Mouse (Mus musculus) lung, embryonic 15.5 days (tissue): Measurements from ENCODE around the gene Vmac. TPM values are rescaled to one million over a fixed set of nuclear protein-coding genes. Genes with fewer than 3 reads are reported as not detected.

ENCODE experiments used
- ATAC-seq: fragments of 200-750 bp; cut with Nextera tagmentation; 2 replicates; pipeline ENCODE4 v1.8.0; 2017; ENCODE audit warnings: moderate number of reproducible peaks, borderline replicate concordance; ENCODE audit not compliant: low FRiP score, low TSS enrichment; ENCODE audit errors: extremely low read depth
- H3K27ac ChIP-seq: fragments of 300-500 bp; sonication (generic); 2 replicates; pipeline ENCODE4 v1.5.1; 2015; ENCODE audit warnings: moderate library complexity, mild to moderate bottlenecking, inconsistent platforms
- H3K27me3 ChIP-seq: fragments of 300-500 bp; sonication (generic); 2 replicates; pipeline ENCODE4 v1.6.1; 2015; ENCODE audit warnings: inconsistent platforms
- H3K36me3 ChIP-seq: fragments of 300-500 bp; sonication (generic); 2 replicates; pipeline ENCODE4 v1.6.1; 2015; ENCODE audit warnings: inconsistent platforms
- H3K4me1 ChIP-seq: fragments of 300-500 bp; sonication (generic); 2 replicates; pipeline ENCODE4 v1.6.1; 2015; ENCODE audit warnings: inconsistent platforms
- H3K4me2 ChIP-seq: fragments of 300-500 bp; sonication (generic); 2 replicates; pipeline ENCODE4 v1.6.1; 2015; ENCODE audit warnings: inconsistent platforms, mild to moderate bottlenecking, moderate library complexity
- H3K4me3 ChIP-seq: fragments of 300-500 bp; sonication (generic); 2 replicates; pipeline ENCODE4 v1.5.1; 2015; ENCODE audit warnings: mild to moderate bottlenecking, inconsistent platforms
- H3K9ac ChIP-seq: fragments of 300-500 bp; sonication (generic); 2 replicates; pipeline ENCODE4 v1.6.1; 2015; ENCODE audit warnings: inconsistent platforms
- H3K9me3 ChIP-seq: fragments of 300-500 bp; sonication (generic); 2 replicates; pipeline ENCODE4 v1.6.1; 2016; ENCODE audit warnings: inconsistent platforms
- WGBS: fragments of 180-500 bp; shearing (Covaris S2); methylation state at CpG from one replicate; pipeline ENCODE4 v1.1.7; 2015; 5-methylcytosine and 5-hydroxymethylcytosine counted together
- polyA plus RNA-seq: library from polyadenylated mRNA; unstranded; fragments of >200 nt; fragmentation: Nextera tagmentation; extraction: Ambion mirVana; gene quantifications from 2 replicates; pipeline ENCODE4 v1.2.1, GENCODE M21; 2015

The Vmac gene
- polyA plus RNA-seq, 1 experiment from 2014 or later: 16.2 TPM

- Histone ChIP-seq H3K9ac (peak within 1 kb of the TSS; percentile 55), H3K27ac (no peak within 1 kb of the TSS), H3K9me3 (no peaks in the 10 kb centered on the region), H3K27me3 (peaks cover 55% of the 10 kb centered on the region), H3K4me2 (peak within 1 kb of the TSS; percentile 98), H3K4me3 (peak within 1 kb of the TSS; percentile 51), H3K36me3 (no peaks in the 10 kb centered on the region), H3K4me1 (peaks cover 69% of the 10 kb centered on the region)
- WGBS: 1% methylated on average over 43 of the region's 48 CpGs
- ATAC-seq: peak; percentile 61
Measured at GRCm38 (mm10) chr17:56757416-56758123, 39.7 kb upstream of the Vmac start, which contains the start of gene Nrtn. Gene Nrtn (minus strand): TSS chr17:56757530.

GRCm38 (mm10) chr17:56756703-56757399 is 39.0 kb upstream of the Vmac start:
- peaks cover 62% of the 10 kb centered on the region for H3K27me3 ChIP-seq

GRCm38 (mm10) chr17:56754271-56755185 is 36.7 kb upstream of the Vmac start:
- 13% methylated on average over 36 of the region's 36 CpGs for WGBS
- peak overlapping the region; percentile 9; the same call in 1 of the 2 replicates for H3K4me3 ChIP-seq
- no peaks in the 10 kb centered on the region for H3K9me3 ChIP-seq
- no peak overlapping the region for H3K27ac ChIP-seq
- peak overlapping the region; percentile 24 for H3K4me2 ChIP-seq
- H3K4me1 ChIP-seq: peaks cover 48% of the 10 kb centered on the region
- no peak for ATAC-seq
- peaks cover 78% of the 10 kb centered on the region for H3K27me3 ChIP-seq
- no peak overlapping the region for H3K9ac ChIP-seq
- H3K36me3 ChIP-seq: no peaks in the 10 kb centered on the region

More at GRCm38 (mm10) chr17:56756703-56757399, 39.0 kb upstream of the Vmac start:
- Histone ChIP-seq H3K36me3 (no peaks in the 10 kb centered on the region), H3K4me3 (peak overlapping the region; percentile 51), H3K27ac (no peak overlapping the region), H3K9me3 (no peaks in the 10 kb centered on the region), H3K4me2 (peak overlapping the region; percentile 98), H3K4me1 (peaks cover 63% of the 10 kb centered on the region), H3K9ac (peak overlapping the region; percentile 55)
- 1% methylated on average over 51 of the region's 51 CpGs for WGBS
- ATAC-seq: 0 out of 2 replicates have a peak, but pooled peaks have one; percentile 2

- Histone ChIP-seq H3K36me3 (no peaks in the 10 kb centered on the region), H3K9me3 (no peaks in the 10 kb centered on the region), H3K4me2 (0 out of 2 replicates have a peak overlapping the region, but pooled peaks have one; percentile 14), H3K9ac (no peak overlapping the region), H3K27ac (no peak overlapping the region), H3K4me3 (no peak overlapping the region), H3K4me1 (peaks cover 39% of the 10 kb centered on the region), H3K27me3 (peaks cover 78% of the 10 kb centered on the region)
- ATAC-seq: no peak
- 24% methylated on average over 15 of the region's 15 CpGs for WGBS
Measured at GRCm38 (mm10) chr17:56753452-56753851, 35.6 kb upstream of the Vmac start.

- Histone ChIP-seq H3K27ac (no peak overlapping the region), H3K4me2 (peak overlapping the region; percentile 54), H3K4me3 (peak overlapping the region; percentile 33), H3K36me3 (no peaks in the 10 kb centered on the region), H3K27me3 (peaks cover 63% of the 10 kb centered on the region), H3K9ac (no peak overlapping the region), H3K4me1 (peaks cover 20% of the 10 kb centered on the region), H3K9me3 (no peaks in the 10 kb centered on the region)
- no peak; the same call in 1 of the 2 replicates for ATAC-seq
- 20% methylated on average over 71 of the region's 71 CpGs for WGBS
Measured at GRCm38 (mm10) chr17:56751404-56752072, 33.7 kb upstream of the Vmac start.

GRCm38 (mm10) chr17:56744173-56744572 is 26.4 kb upstream of the Vmac start:
- H3K27ac ChIP-seq: no peak overlapping the region
- 43% methylated on average over 5 of the region's 5 CpGs for WGBS
- no peak for ATAC-seq
- H3K4me3 ChIP-seq: no peak overlapping the region
- no peaks in the 10 kb centered on the region for H3K9me3 ChIP-seq
- no peak overlapping the region for H3K9ac ChIP-seq
- H3K27me3 ChIP-seq: no peaks in the 10 kb centered on the region
- no peak overlapping the region for H3K4me2 ChIP-seq
- no peaks in the 10 kb centered on the region for H3K4me1 ChIP-seq
- no peaks in the 10 kb centered on the region for H3K36me3 ChIP-seq

GRCm38 (mm10) chr17:56740788-56741160 is 23.0 kb upstream of the Vmac start:
- Histone ChIP-seq H3K9me3 (no peaks in the 10 kb centered on the region), H3K36me3 (no peaks in the 10 kb centered on the region), H3K9ac (no peak overlapping the region), H3K27me3 (no peaks in the 10 kb centered on the region), H3K27ac (no peak overlapping the region), H3K4me2 (no peak overlapping the region), H3K4me1 (no peaks in the 10 kb centered on the region), H3K4me3 (no peak overlapping the region)
- WGBS: 64% methylated on average over 17 of the region's 17 CpGs
- ATAC-seq: peak; percentile 37; the same call in 1 of the 2 replicates

- Histone ChIP-seq H3K27ac (no peak overlapping the region), H3K4me2 (no peak overlapping the region), H3K36me3 (no peaks in the 10 kb centered on the region), H3K4me1 (no peaks in the 10 kb centered on the region), H3K27me3 (no peaks in the 10 kb centered on the region), H3K9ac (no peak overlapping the region), H3K9me3 (no peaks in the 10 kb centered on the region), H3K4me3 (no peak overlapping the region)
- WGBS: 67% methylated on average over 17 of the region's 17 CpGs
- ATAC-seq: no peak
Measured at GRCm38 (mm10) chr17:56740118-56740787, 22.4 kb upstream of the Vmac start.

GRCm38 (mm10) chr17:56738221-56738620 is 20.4 kb upstream of the Vmac start:
- Histone ChIP-seq H3K4me2 (no peak overlapping the region), H3K4me1 (no peaks in the 10 kb centered on the region), H3K27ac (no peak overlapping the region), H3K9ac (no peak overlapping the region), H3K36me3 (no peaks in the 10 kb centered on the region), H3K4me3 (no peak overlapping the region), H3K9me3 (no peaks in the 10 kb centered on the region), H3K27me3 (no peaks in the 10 kb centered on the region)
- ATAC-seq: no peak
- 71% methylated on average over 10 of the region's 10 CpGs for WGBS

GRCm38 (mm10) chr17:56736534-56736933 is 18.7 kb upstream of the Vmac start:
- no peak for ATAC-seq
- Histone ChIP-seq H3K4me2 (no peak overlapping the region), H3K36me3 (no peaks in the 10 kb centered on the region), H3K4me3 (no peak overlapping the region), H3K9me3 (no peaks in the 10 kb centered on the region), H3K27me3 (no peaks in the 10 kb centered on the region), H3K4me1 (no peaks in the 10 kb centered on the region), H3K27ac (no peak overlapping the region), H3K9ac (no peak overlapping the region)
- 43% methylated on average over 8 of the region's 8 CpGs for WGBS

- no peaks in the 10 kb centered on the region for H3K27me3 ChIP-seq
- no peak for ATAC-seq
- H3K4me2 ChIP-seq: no peak overlapping the region
- H3K36me3 ChIP-seq: no peaks in the 10 kb centered on the region
- H3K4me3 ChIP-seq: no peak overlapping the region
- H3K4me1 ChIP-seq: peaks cover 22% of the 10 kb centered on the region
- H3K9me3 ChIP-seq: no peaks in the 10 kb centered on the region
- no peak overlapping the region for H3K9ac ChIP-seq
- 62% methylated on average over 2 of the region's 2 CpGs for WGBS
- 0 out of 2 replicates have a peak overlapping the region, but pooled peaks have one; percentile 12 for H3K27ac ChIP-seq
Measured at GRCm38 (mm10) chr17:56729656-56730055, 11.8 kb upstream of the Vmac start.
